Mouse (Mus musculus): ENCODE data around the gene Rnf148. TPM values are rescaled to one million over a fixed set of nuclear protein-coding genes. Genes with fewer than 3 reads are reported as not detected.

The Rnf148 gene
- total and polyA plus RNA-seq, 3 experiments = 0.11 TPM; not detected in 2

GRCm38 (mm10) chr6:23637081-23637480 lies 17.9 kb downstream of the Rnf148 start:
- Histone ChIP-seq H3K27me3 (ENCODE audit: insufficient read depth, low read length) (no peaks in the 10 kb centered on the region), H3K4me3 (ENCODE audit: low read depth, low read length) (no peak overlapping the region), H3K4me1 (ENCODE audit: insufficient read depth, low read depth, low read length) (no peaks in the 10 kb centered on the region), H3K9me3 (replicated peaks) (no peaks in the 10 kb centered on the region), H3K36me3 (replicated peaks) (no peaks in the 10 kb centered on the region)
- ATAC-seq (ENCODE audit: extremely low read depth, insufficient number of reproducible peaks, low FRiP score, poor library complexity, severe bottlenecking) = no peak
- no peak for TF ChIP-seq GATA1 (IDR thresholded peaks at IDR 0.05; ENCODE audit: borderline replicate concordance, low read length)
- TF ChIP-seq CTCF (IDR thresholded peaks at IDR 0.05; ENCODE audit: low read depth, low read length) = no peak
- TF ChIP-seq TAL1 (conservative IDR thresholded peaks at IDR 0.05; ENCODE audit: low read depth, low read length) = no peak
- TF ChIP-seq GATA2 (IDR thresholded peaks at IDR 0.05; ENCODE audit: borderline replicate concordance, low read depth, low read length) = no peak
- TF ChIP-seq POLR2AphosphoS5 (IDR thresholded peaks at IDR 0.05; ENCODE audit: insufficient replicate concordance, low read depth, low read length) = no peak
- no peak for DNase-seq (ENCODE audit: low spot score)

- no peak for ATAC-seq (ENCODE audit: extremely low read depth, insufficient number of reproducible peaks, low FRiP score, poor library complexity, severe bottlenecking)
- Histone ChIP-seq H3K9me3 (replicated peaks) (no peaks in the 10 kb centered on the region), H3K27me3 (ENCODE audit: insufficient read depth, low read length) (no peaks in the 10 kb centered on the region), H3K4me3 (ENCODE audit: low read depth, low read length) (no peak overlapping the region), H3K4me1 (ENCODE audit: insufficient read depth, low read depth, low read length) (no peaks in the 10 kb centered on the region), H3K36me3 (replicated peaks) (no peaks in the 10 kb centered on the region)
- DNase-seq (ENCODE audit: low spot score) = no peak
- TF ChIP-seq GATA2 (IDR thresholded peaks at IDR 0.05; ENCODE audit: borderline replicate concordance, low read depth, low read length) = no peak
- TF ChIP-seq POLR2AphosphoS5 (IDR thresholded peaks at IDR 0.05; ENCODE audit: insufficient replicate concordance, low read depth, low read length) = no peak
- no peak for TF ChIP-seq CTCF (IDR thresholded peaks at IDR 0.05; ENCODE audit: low read depth, low read length)
- TF ChIP-seq GATA1 (IDR thresholded peaks at IDR 0.05; ENCODE audit: borderline replicate concordance, low read length) = no peak
- TF ChIP-seq TAL1 (conservative IDR thresholded peaks at IDR 0.05; ENCODE audit: low read depth, low read length) = no peak
Observed at GRCm38 (mm10) chr6:23635208-23635607, 19.7 kb downstream of the Rnf148 start.

GRCm38 (mm10) chr6:23634016-23634415 lies 20.9 kb downstream of the Rnf148 start:
- no peak for ATAC-seq (ENCODE audit: extremely low read depth, insufficient number of reproducible peaks, low FRiP score, poor library complexity, severe bottlenecking)
- H3K4me3 ChIP-seq (ENCODE audit: low read depth, low read length) = no peak overlapping the region
- TF ChIP-seq POLR2AphosphoS5 (IDR thresholded peaks at IDR 0.05; ENCODE audit: insufficient replicate concordance, low read depth, low read length) (no peak), TAL1 (conservative IDR thresholded peaks at IDR 0.05; ENCODE audit: low read depth, low read length) (no peak), GATA1 (IDR thresholded peaks at IDR 0.05; ENCODE audit: borderline replicate concordance, low read length) (no peak), GATA2 (IDR thresholded peaks at IDR 0.05; ENCODE audit: borderline replicate concordance, low read depth, low read length) (no peak), CTCF (IDR thresholded peaks at IDR 0.05; ENCODE audit: low read depth, low read length) (no peak)

GRCm38 (mm10) chr6:23630465-23630864 lies 24.5 kb downstream of the Rnf148 start:
- ATAC-seq (ENCODE audit: extremely low read depth, insufficient number of reproducible peaks, low FRiP score, poor library complexity, severe bottlenecking) = no peak
- H3K27me3 ChIP-seq (ENCODE audit: insufficient read depth, low read length) = no peaks in the 10 kb centered on the region
- TF ChIP-seq POLR2AphosphoS5 (IDR thresholded peaks at IDR 0.05; ENCODE audit: insufficient replicate concordance, low read depth, low read length) = no peak
- TF ChIP-seq GATA2 (IDR thresholded peaks at IDR 0.05; ENCODE audit: borderline replicate concordance, low read depth, low read length) = no peak
- TF ChIP-seq CTCF (IDR thresholded peaks at IDR 0.05; ENCODE audit: low read depth, low read length) = no peak
- TF ChIP-seq TAL1 (conservative IDR thresholded peaks at IDR 0.05; ENCODE audit: low read depth, low read length) = no peak
- TF ChIP-seq GATA1 (IDR thresholded peaks at IDR 0.05; ENCODE audit: borderline replicate concordance, low read length) = no peak

More at GRCm38 (mm10) chr6:23634016-23634415, 20.9 kb downstream of the Rnf148 start:
- no peaks in the 10 kb centered on the region for H3K27me3 ChIP-seq (ENCODE audit: insufficient read depth, low read length)
- no peak for DNase-seq (ENCODE audit: low spot score)
- no peaks in the 10 kb centered on the region for H3K4me1 ChIP-seq (ENCODE audit: insufficient read depth, low read depth, low read length)
- H3K36me3 ChIP-seq (replicated peaks) = no peaks in the 10 kb centered on the region
- no peaks in the 10 kb centered on the region for H3K9me3 ChIP-seq (replicated peaks)

More at GRCm38 (mm10) chr6:23630465-23630864, 24.5 kb downstream of the Rnf148 start:
- Histone ChIP-seq H3K4me1 (ENCODE audit: insufficient read depth, low read depth, low read length) (no peaks in the 10 kb centered on the region), H3K9me3 (replicated peaks) (no peaks in the 10 kb centered on the region), H3K4me3 (ENCODE audit: low read depth, low read length) (no peak overlapping the region), H3K36me3 (replicated peaks) (no peaks in the 10 kb centered on the region)
- no peak for DNase-seq (ENCODE audit: low spot score)

Other genes with a start within 250 kb of the Rnf148 start
- not detected in 2 replicates for gene Rnf133, start 4.8 kb downstream of the Rnf148 start, total RNA-seq (2014; fragmentation: Nextera tagmentation)
- 0.12 and 0.16 TPM in 2 replicates for gene Rnf133, start 4.8 kb downstream of the Rnf148 start, total RNA-seq (2017)
- gene Rnf133, start 4.8 kb downstream of the Rnf148 start, polyA plus RNA-seq (2012) = not detected in 2 replicates
- gene Cadps2, start 184.3 kb upstream of the Rnf148 start, total RNA-seq (2014; fragmentation: Nextera tagmentation) = not detected in 2 replicates
- gene Cadps2, start 184.3 kb upstream of the Rnf148 start, total RNA-seq (2017) = 0.17 and 0.87 TPM in 2 replicates
- not detected in 2 replicates for gene Cadps2, start 184.3 kb upstream of the Rnf148 start, polyA plus RNA-seq (2012)

All from G1E (cell line).